Mouse (Mus musculus) neural tube, embryonic 12.5 days (tissue): ENCODE measurements around the gene 2510039O18Rik. TPM values are rescaled to one million over a fixed set of nuclear protein-coding genes. Genes with fewer than 3 reads are reported as not detected.

Source experiments
- polyA plus RNA-seq: library from polyadenylated mRNA; unstranded; fragments of >200 nt; fragmentation: Nextera tagmentation; extraction: Ambion mirVana; gene quantifications from 2 replicates; pipeline ENCODE4 v1.2.1, GENCODE M21; 2016

The 2510039O18Rik gene
- polyA plus RNA-seq, 1 experiment from 2014 or later: 27.2 TPM

Other genes starting within 250 kb of the 2510039O18Rik start
- not detected in 2 replicates for gene Zfp534, start 238.3 kb upstream of the 2510039O18Rik start, polyA plus RNA-seq
- gene Zfp984, start 131.1 kb upstream of the 2510039O18Rik start, polyA plus RNA-seq: 4.3 and 6.3 TPM in 2 replicates
- 4.1 and 6.2 TPM in 2 replicates for gene Zfp933, start 92.5 kb upstream of the 2510039O18Rik start, polyA plus RNA-seq
- 52.2 and 53.4 TPM in 2 replicates for gene Miip, start 72.1 kb upstream of the 2510039O18Rik start, polyA plus RNA-seq
- 15.3 and 15.7 TPM in 2 replicates for gene Fv1, start 71.9 kb upstream of the 2510039O18Rik start, polyA plus RNA-seq
- gene Mfn2, start 36.2 kb upstream of the 2510039O18Rik start, polyA plus RNA-seq: 65.1 and 67.1 TPM in 2 replicates
- 33.9 and 35.4 TPM in 2 replicates for gene Plod1, start 4.1 kb upstream of the 2510039O18Rik start, polyA plus RNA-seq
- gene Nppb, start 44.9 kb downstream of the 2510039O18Rik start, polyA plus RNA-seq: 0.45 TPM in 1 of 2 replicates, not detected in the other
- 3.1 and 5.0 TPM in 2 replicates for gene Nppa, start 59.8 kb downstream of the 2510039O18Rik start, polyA plus RNA-seq
- gene Clcn6, start 97.9 kb downstream of the 2510039O18Rik start, polyA plus RNA-seq: 26.6 and 29.1 TPM in 2 replicates
- 27.8 and 30.7 TPM in 2 replicates for gene Mthfr, start 98.2 kb downstream of the 2510039O18Rik start, polyA plus RNA-seq
- gene Agtrap, start 147.1 kb downstream of the 2510039O18Rik start, polyA plus RNA-seq: 9.4 and 10.2 TPM in 2 replicates
- gene Mad2l2, start 189.5 kb downstream of the 2510039O18Rik start, polyA plus RNA-seq: 89.3 and 90.6 TPM in 2 replicates
- gene Draxin, start 189.8 kb downstream of the 2510039O18Rik start, polyA plus RNA-seq: 11.8 and 12.4 TPM in 2 replicates
- 13.9 and 16.1 TPM in 2 replicates for gene Fbxo6, start 211.2 kb downstream of the 2510039O18Rik start, polyA plus RNA-seq
- 79.5 and 82.3 TPM in 2 replicates for gene Fbxo44, start 219.6 kb downstream of the 2510039O18Rik start, polyA plus RNA-seq
- 2.7 and 4.0 TPM in 2 replicates for gene Fbxo2, start 219.7 kb downstream of the 2510039O18Rik start, polyA plus RNA-seq